Mouse (Mus musculus): ENCODE data around the gene Mavs. TPM values are rescaled to one million over a fixed set of nuclear protein-coding genes. Genes with fewer than 3 reads are reported as not detected.
A peak's percentile ranks its signal among the peaks of the same experiment; 100 is the strongest.

Mavs gene
- total and polyA plus RNA-seq, 2 experiments from 2014 or later, result 6.1 to 17.4 TPM

GRCm38 (mm10) chr2:131204410-131204981 is 29.4 kb upstream of the Mavs start:
- WGBS, result 44% methylated on average over 7 of the region's 7 CpGs
- Histone ChIP-seq H3K4me1 (ENCODE audit: insufficient read depth, low read length) (peaks cover 3% of the 10 kb centered on the region), H3K9me3 (ENCODE audit: low read length) (no peaks in the 10 kb centered on the region), H3K4me2 (ENCODE audit: low read depth, low read length) (no peak overlapping the region), H3K4me3 (ENCODE audit: low read length) (no peak overlapping the region), H3K9ac (replicated peaks; ENCODE audit: low read length) (no peak overlapping the region), H3K27ac (0 out of 2 replicates have a peak overlapping the region, but pooled peaks have one; percentile 22), H3K27me3 (ENCODE audit: insufficient read depth, low read length) (no peaks in the 10 kb centered on the region), H3K36me3 (ENCODE audit: insufficient read depth, low read length) (no peaks in the 10 kb centered on the region)
- no peak for TF ChIP-seq CTCF (IDR thresholded peaks at IDR 0.05; ENCODE audit: low read depth)
- ATAC-seq, result peak; percentile 74
- DNase-seq (ENCODE audit: low spot score), result peak; percentile 78

GRCm38 (mm10) chr2:131205521-131206182 is 28.2 kb upstream of the Mavs start:
- DNase-seq (ENCODE audit: low spot score) (no peak), ATAC-seq (no peak)
- Histone ChIP-seq H3K4me2 (ENCODE audit: low read depth, low read length) (no peak overlapping the region), H3K27me3 (ENCODE audit: insufficient read depth, low read length) (no peaks in the 10 kb centered on the region), H3K9me3 (ENCODE audit: low read length) (no peaks in the 10 kb centered on the region), H3K4me1 (ENCODE audit: insufficient read depth, low read length) (peaks cover 7% of the 10 kb centered on the region), H3K9ac (replicated peaks; ENCODE audit: low read length) (no peak overlapping the region), H3K4me3 (ENCODE audit: low read length) (no peak overlapping the region), H3K27ac (no peak overlapping the region), H3K36me3 (ENCODE audit: insufficient read depth, low read length) (no peaks in the 10 kb centered on the region)
- WGBS, result 86% methylated on average over 8 of the region's 8 CpGs
- TF ChIP-seq CTCF (IDR thresholded peaks at IDR 0.05; ENCODE audit: low read depth), result no peak

GRCm38 (mm10) chr2:131206778-131207177 is 27.1 kb upstream of the Mavs start, which contains the start of gene Ap5s1:
TSS of gene Ap5s1 (plus strand) at chr2:131207078.
- DNase-seq (ENCODE audit: low spot score) (no peak), ATAC-seq (no peak)
- Histone ChIP-seq H3K4me2 (ENCODE audit: low read depth, low read length) (no peak within 1 kb of the TSS), H3K27me3 (ENCODE audit: insufficient read depth, low read length) (no peaks in the 10 kb centered on the region), H3K9me3 (ENCODE audit: low read length) (no peaks in the 10 kb centered on the region), H3K9ac (replicated peaks; ENCODE audit: low read length) (no peak within 1 kb of the TSS), H3K4me1 (ENCODE audit: insufficient read depth, low read length) (peaks cover 9% of the 10 kb centered on the region), H3K4me3 (ENCODE audit: low read length) (no peak within 1 kb of the TSS), H3K36me3 (ENCODE audit: insufficient read depth, low read length) (no peaks in the 10 kb centered on the region), H3K27ac (no peak within 1 kb of the TSS)
- WGBS, result 84% methylated on average over 4 of the region's 4 CpGs
- TF ChIP-seq CTCF (IDR thresholded peaks at IDR 0.05; ENCODE audit: low read depth), result no peak

- ATAC-seq (no peak), DNase-seq (ENCODE audit: low spot score) (no peak)
- TF ChIP-seq CTCF (IDR thresholded peaks at IDR 0.05; ENCODE audit: low read depth), result no peak
- H3K9me3 ChIP-seq (ENCODE audit: low read length), result no peaks in the 10 kb centered on the region
- H3K4me3 ChIP-seq (ENCODE audit: low read length), result no peak overlapping the region
- no peak overlapping the region for H3K9ac ChIP-seq (replicated peaks; ENCODE audit: low read length)
- no peaks in the 10 kb centered on the region for H3K27me3 ChIP-seq (ENCODE audit: insufficient read depth, low read length)
- H3K27ac ChIP-seq, result no peak overlapping the region
- WGBS, result 88% methylated on average over 2 of the region's 2 CpGs
- H3K4me2 ChIP-seq (ENCODE audit: low read depth, low read length), result no peak overlapping the region
- H3K36me3 ChIP-seq (ENCODE audit: insufficient read depth, low read length), result peaks cover 7% of the 10 kb centered on the region; the same call in 1 of the 2 replicates
- peaks cover 11% of the 10 kb centered on the region for H3K4me1 ChIP-seq (ENCODE audit: insufficient read depth, low read length)
Observed at GRCm38 (mm10) chr2:131208356-131208755, 25.5 kb upstream of the Mavs start.

GRCm38 (mm10) chr2:131209125-131209795 is 24.6 kb upstream of the Mavs start:
- ATAC-seq (no peak), DNase-seq (ENCODE audit: low spot score) (peak; percentile 8)
- Histone ChIP-seq H3K9me3 (ENCODE audit: low read length) (no peaks in the 10 kb centered on the region), H3K27me3 (ENCODE audit: insufficient read depth, low read length) (no peaks in the 10 kb centered on the region), H3K4me1 (ENCODE audit: insufficient read depth, low read length) (peaks cover 11% of the 10 kb centered on the region), H3K4me3 (ENCODE audit: low read length) (peak overlapping the region; percentile 62; the same call in 1 of the 2 replicates), H3K27ac (peak overlapping the region; percentile 94), H3K9ac (replicated peaks; ENCODE audit: low read length) (peak overlapping the region; percentile 74; the same call in 1 of the 2 replicates), H3K36me3 (ENCODE audit: insufficient read depth, low read length) (peaks cover 7% of the 10 kb centered on the region; the same call in 1 of the 2 replicates), H3K4me2 (ENCODE audit: low read depth, low read length) (peak overlapping the region; percentile 74)
- TF ChIP-seq CTCF (IDR thresholded peaks at IDR 0.05; ENCODE audit: low read depth), result no peak
- WGBS, result 59% methylated on average over 4 of the region's 4 CpGs

- ATAC-seq, result peak; percentile 98
- H3K27me3 ChIP-seq (ENCODE audit: insufficient read depth, low read length), result no peaks in the 10 kb centered on the region
- peaks cover 7% of the 10 kb centered on the region; the same call in 1 of the 2 replicates for H3K36me3 ChIP-seq (ENCODE audit: insufficient read depth, low read length)
- peak overlapping the region; percentile 62 for H3K4me3 ChIP-seq (ENCODE audit: low read length)
- H3K9ac ChIP-seq (replicated peaks; ENCODE audit: low read length), result peak overlapping the region; percentile 74
- H3K4me1 ChIP-seq (ENCODE audit: insufficient read depth, low read length), result peaks cover 11% of the 10 kb centered on the region
- H3K27ac ChIP-seq, result peak overlapping the region; percentile 94
- DNase-seq (ENCODE audit: low spot score), result peak; percentile 96
- under 1% methylated on average over 50 of the region's 50 CpGs for WGBS
- no peaks in the 10 kb centered on the region for H3K9me3 ChIP-seq (ENCODE audit: low read length)
- H3K4me2 ChIP-seq (ENCODE audit: low read depth, low read length), result peak overlapping the region; percentile 74
- peak; percentile 97 for TF ChIP-seq CTCF (IDR thresholded peaks at IDR 0.05; ENCODE audit: low read depth)
Observed at GRCm38 (mm10) chr2:131209969-131210792, 23.7 kb upstream of the Mavs start.
